Mouse (Mus musculus): ENCODE data around the gene Mrps7. TPM values are rescaled to one million over a fixed set of nuclear protein-coding genes. Genes with fewer than 3 reads are reported as not detected.

Gene Mrps7
- total and polyA plus RNA-seq, 3 experiments = 106 to 199 (median 157) TPM

GRCm38 (mm10) chr11:115649706-115650105 lies 46.0 kb downstream of the Mrps7 start:
- no peak overlapping the region for H3K4me3 ChIP-seq (ENCODE audit: control insufficient read depth in 1 of 2, insufficient read depth in 1 of 2, low read depth in 2 of 2, low read length in 2 of 2)
- no peaks in the 10 kb centered on the region for H3K4me1 ChIP-seq (ENCODE audit: control insufficient read depth in 1 of 2, insufficient read depth in 2 of 2, low read length in 2 of 2)
- H3K9me3 ChIP-seq (replicated peaks; ENCODE audit: insufficient read depth, low read length) = no peaks in the 10 kb centered on the region
- H3K9ac ChIP-seq (ENCODE audit: control insufficient read depth, low read depth, low read length, poor library complexity, severe bottlenecking) = no peak overlapping the region
- peaks cover 7% of the 10 kb centered on the region for H3K79me2 ChIP-seq (ENCODE audit: control insufficient read depth, insufficient read depth, low read length, poor library complexity)
- H3K36me3 ChIP-seq (ENCODE audit: control insufficient read depth in 1 of 2, insufficient read depth in 2 of 2, low read length in 2 of 2) = peaks cover 0 to 37% of the 10 kb centered on the region in 2 experiments; a peak in 3 of 4 replicates
- TF ChIP-seq BHLHE40 (IDR thresholded peaks at IDR 0.05; ENCODE audit: borderline replicate concordance, low read depth, low read length) (no peak), MEF2A (IDR thresholded peaks at IDR 0.05; ENCODE audit: extremely low read depth, insufficient replicate concordance, low read depth, low read length, poor library complexity, severe bottlenecking) (no peak), UBTF (IDR thresholded peaks at IDR 0.05; ENCODE audit: borderline replicate concordance, insufficient read depth, low read depth, low read length) (no peak), SMC3 (IDR thresholded peaks at IDR 0.05; ENCODE audit: low read depth, low read length) (no peak), MYB (IDR thresholded peaks at IDR 0.05; ENCODE audit: low read depth, low read length) (no peak), CTCF (IDR thresholded peaks at IDR 0.05 in 2 of 3, conservative IDR thresholded peaks at IDR 0.05 in 1 of 3; ENCODE audit: control insufficient read depth in 1 of 3, insufficient read depth in 1 of 3, low read depth in 2 of 3, low read length in 3 of 3, poor library complexity in 1 of 3, severe bottlenecking in 1 of 3) (no peak)
- no peaks in the 10 kb centered on the region for H3K27me3 ChIP-seq (ENCODE audit: control insufficient read depth in 1 of 2, insufficient read depth in 2 of 2, low read length in 2 of 2)
- DNase-seq (ENCODE audit: low read depth, low spot score) = no peak
- no peak overlapping the region for H3K27ac ChIP-seq (ENCODE audit: control insufficient read depth, low read depth, low read length)

- TF ChIP-seq USF1 (IDR thresholded peaks at IDR 0.05; ENCODE audit: low read depth, low read length) = no peak
- TF ChIP-seq MYB (IDR thresholded peaks at IDR 0.05; ENCODE audit: low read depth, low read length) = no peak
- no peak for TF ChIP-seq USF2 (IDR thresholded peaks at IDR 0.05; ENCODE audit: borderline replicate concordance in 1 of 2, insufficient read depth in 1 of 2, low read depth in 1 of 2, low read length in 2 of 2)
- no peak for TF ChIP-seq UBTF (IDR thresholded peaks at IDR 0.05; ENCODE audit: borderline replicate concordance, insufficient read depth, low read depth, low read length)
- no peak for TF ChIP-seq POLR2AphosphoS2 (IDR thresholded peaks at IDR 0.05; ENCODE audit: low read length)
- no peak for TF ChIP-seq CHD2 (IDR thresholded peaks at IDR 0.05; ENCODE audit: low read length)
- no peak for TF ChIP-seq RCOR1 (IDR thresholded peaks at IDR 0.05; ENCODE audit: low read depth, low read length)
- TF ChIP-seq ETS1 (IDR thresholded peaks at IDR 0.05; ENCODE audit: low read depth, low read length) = no peak
- TF ChIP-seq TBP (IDR thresholded peaks at IDR 0.05; ENCODE audit: low read depth, low read length) = no peak
- TF ChIP-seq GABPA (IDR thresholded peaks at IDR 0.05; ENCODE audit: low read depth, low read length) = no peak
- TF ChIP-seq ZKSCAN1 (IDR thresholded peaks at IDR 0.05; ENCODE audit: low read depth, low read length) = no peak
- no peak for TF ChIP-seq MAX (IDR thresholded peaks at IDR 0.05; ENCODE audit: low read length)
- TF ChIP-seq SMC3 (IDR thresholded peaks at IDR 0.05; ENCODE audit: low read depth, low read length) = no peak
- no peak for TF ChIP-seq NRF1 (IDR thresholded peaks at IDR 0.05; ENCODE audit: insufficient read depth, low read depth, low read length, poor library complexity, severe bottlenecking)
- Histone ChIP-seq H3K9ac (ENCODE audit: control insufficient read depth, low read depth, low read length, poor library complexity, severe bottlenecking) (no peak overlapping the region), H3K9me3 (replicated peaks; ENCODE audit: insufficient read depth, low read length) (no peaks in the 10 kb centered on the region), H3K4me3 (ENCODE audit: control insufficient read depth in 1 of 2, insufficient read depth in 1 of 2, low read depth in 2 of 2, low read length in 2 of 2) (no peak overlapping the region), H3K27ac (ENCODE audit: control insufficient read depth, low read depth, low read length) (no peak overlapping the region), H3K27me3 (ENCODE audit: control insufficient read depth in 1 of 2, insufficient read depth in 2 of 2, low read length in 2 of 2) (no peaks in the 10 kb centered on the region), H3K4me1 (ENCODE audit: control insufficient read depth in 1 of 2, insufficient read depth in 2 of 2, low read length in 2 of 2) (no peaks in the 10 kb centered on the region), H3K36me3 (ENCODE audit: control insufficient read depth in 1 of 2, insufficient read depth in 2 of 2, low read length in 2 of 2) (peaks cover 0 to 48% of the 10 kb centered on the region in 2 experiments; a peak in 3 of 4 replicates), H3K79me2 (ENCODE audit: control insufficient read depth, insufficient read depth, low read length, poor library complexity) (peaks cover 15% of the 10 kb centered on the region)
- no peak for DNase-seq (ENCODE audit: low read depth, low spot score)
These were observed 48.0 kb downstream of the Mrps7 start for GRCm38 (mm10) chr11:115651680-115652079.

Data from MEL (cell line).